Comparison of ENCODE assay signal across 38 mouse cellular contexts in the genomic region with DNA sequence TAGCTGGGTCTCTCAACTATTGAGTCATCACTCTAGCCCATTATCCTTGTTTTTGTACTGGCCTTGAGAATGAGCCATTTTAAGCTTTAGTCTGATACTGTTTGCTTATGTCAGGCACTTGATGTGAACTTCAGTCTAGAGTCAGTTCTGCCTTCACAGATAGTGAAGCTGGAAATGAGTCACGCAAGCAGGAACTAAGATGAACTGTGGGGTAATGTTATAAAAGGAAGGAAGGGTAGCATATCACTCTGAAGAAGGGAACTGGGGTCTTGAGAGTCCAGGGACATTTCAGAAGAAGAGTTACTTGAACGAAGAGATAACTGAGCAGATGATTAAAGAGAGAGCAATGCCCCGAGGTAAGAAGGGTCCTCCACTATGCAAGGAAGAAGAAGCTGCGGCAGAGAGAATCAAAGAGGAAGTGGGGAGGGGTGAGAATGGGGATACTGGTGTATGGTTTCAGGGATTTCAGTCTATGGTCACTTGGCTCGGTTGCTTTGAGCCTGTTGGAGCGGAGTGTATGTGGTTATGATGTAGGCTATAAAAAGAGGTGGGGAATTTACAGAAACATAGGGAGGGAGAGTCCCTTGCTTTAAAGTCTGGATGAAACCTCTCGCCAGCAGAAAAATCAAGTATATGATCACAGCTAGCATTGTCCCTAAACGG. TPM values are rescaled to one million over a fixed set of nuclear protein-coding genes. Genes with fewer than 3 reads are reported as not detected.
"Had no signal": no experiment of that assay in that cellular context is flagged by ENCODE, and none has a peak within 500 bp of the region (broad histone marks: within the 10 kb centered on the region; RNA-seq: fewer than 3 reads in every experiment).

No protein-coding gene starts in this region.

- DNase-seq: gastrocnemius, adult 2 months; gastrocnemius, postnatal 10 days; gastrocnemius, postnatal 25 days; heart, adult 2 months; kidney, adult 11 months; kidney, adult 2 months; kidney, adult 9 months; kidney, postnatal 10 days; kidney, postnatal 25 days; kidney, postnatal 4 days; left cerebral cortex, postnatal 4 days had no signal

- H3K4me2 ChIP-seq: heart, embryonic 11.5 days; heart, embryonic 13.5 days; heart, embryonic 15.5 days; hindbrain, embryonic 13.5 days; hindbrain, embryonic 15.5 days; limb, embryonic 13.5 days; limb, embryonic 15.5 days; liver, embryonic 11.5 days had no signal

- H3K27me3 ChIP-seq: heart, embryonic 13.5 days; heart, embryonic 15.5 days; hindbrain, embryonic 13.5 days; hindbrain, embryonic 15.5 days; limb, embryonic 13.5 days; limb, embryonic 15.5 days had no signal

- H3K4me3 ChIP-seq: gastrocnemius, adult 2 months; heart, adult 2 months; heart, embryonic 13.5 days; heart, embryonic 15.5 days; hindbrain, embryonic 13.5 days; hindbrain, embryonic 15.5 days; layer of hippocampus, adult 2 months; limb, embryonic 13.5 days; limb, embryonic 15.5 days had no signal

- H3K4me1 ChIP-seq: heart, embryonic 13.5 days; heart, embryonic 15.5 days; hindbrain, embryonic 13.5 days; hindbrain, embryonic 15.5 days; limb, embryonic 13.5 days; limb, embryonic 15.5 days had no signal

- H3K9me3 ChIP-seq: heart, embryonic 15.5 days; hindbrain, embryonic 15.5 days; limb, embryonic 13.5 days; limb, embryonic 15.5 days had no signal

- ATAC-seq: hindbrain, postnatal 0 days; intestine, embryonic 16.5 days had no signal

- H3K9ac ChIP-seq: heart, embryonic 13.5 days; heart, embryonic 15.5 days; hindbrain, embryonic 13.5 days; hindbrain, embryonic 15.5 days; limb, embryonic 13.5 days; limb, embryonic 15.5 days; liver, embryonic 14.5 days had no signal

- H3K27ac ChIP-seq: gastrocnemius, adult 2 months; heart, adult 2 months; heart, embryonic 13.5 days; heart, embryonic 15.5 days; hindbrain, embryonic 13.5 days; hindbrain, embryonic 15.5 days; hindbrain, postnatal 0 days; layer of hippocampus, adult 2 months; limb, embryonic 13.5 days; limb, embryonic 15.5 days; liver, embryonic 14.5 days had no signal

- H3K36me3 ChIP-seq: heart, embryonic 13.5 days; heart, embryonic 15.5 days; hindbrain, embryonic 13.5 days; hindbrain, embryonic 15.5 days; limb, embryonic 13.5 days; limb, embryonic 15.5 days had no signal

RNA-seq across cellular contexts. Expression of a gene that starts 3.8 kb away (rescaled TPM):
- total RNA-seq: gastrocnemius, adult 2 months; gastrocnemius, postnatal 10 days; gastrocnemius, postnatal 25 days; gastrocnemius, postnatal 4 days; heart, adult 2 months; heart, postnatal 25 days; hematopoietic stem cell, adult 5-6 weeks; hindbrain, postnatal 0 days; layer of hippocampus, adult 2 months; layer of hippocampus, postnatal 10 days; layer of hippocampus, postnatal 25 days; left cerebral cortex, adult 18-20 months; left cerebral cortex, adult 8-10 months; left cerebral cortex, postnatal 10 days; left cerebral cortex, postnatal 25 days; left cerebral cortex, postnatal 4 days had no signal
- polyA plus RNA-seq: heart, adult 2 months; heart, embryonic 11.5 days; heart, embryonic 13.5 days; heart, embryonic 15.5 days; heart, postnatal 0 days; hindbrain, embryonic 11.5 days; hindbrain, embryonic 13.5 days; hindbrain, embryonic 15.5 days; intestine, embryonic 14.5 days; intestine, embryonic 16.5 days; kidney, adult 2 months; kidney, embryonic 16.5 days; limb, embryonic 11.5 days; limb, embryonic 15.5 days; liver, embryonic 11.5 days; liver, embryonic 14.5 days; liver, embryonic 16.5 days had no signal

RNA-seq across cellular contexts. Expression of a gene that starts 14.9 kb away (rescaled TPM):
- total RNA-seq: gastrocnemius, adult 2 months; gastrocnemius, postnatal 25 days; gastrocnemius, postnatal 4 days; heart, adult 2 months; heart, postnatal 25 days; hematopoietic stem cell, adult 5-6 weeks had no signal
- polyA plus RNA-seq: heart, embryonic 11.5 days; heart, embryonic 13.5 days; heart, postnatal 0 days; liver, embryonic 11.5 days; liver, embryonic 14.5 days had no signal

RNA-seq across cellular contexts. Expression of a gene that starts 29.1 kb away (rescaled TPM):
- total RNA-seq: gastrocnemius, adult 2 months; gastrocnemius, postnatal 10 days; gastrocnemius, postnatal 25 days; gastrocnemius, postnatal 4 days; heart, adult 2 months; heart, postnatal 25 days; layer of hippocampus, postnatal 10 days; layer of hippocampus, postnatal 25 days; left cerebral cortex, adult 18-20 months; left cerebral cortex, adult 8-10 months; left cerebral cortex, postnatal 10 days; left cerebral cortex, postnatal 25 days; left cerebral cortex, postnatal 4 days had no signal
- polyA plus RNA-seq: heart, adult 2 months; heart, embryonic 15.5 days; heart, postnatal 0 days; hindbrain, embryonic 11.5 days; hindbrain, embryonic 13.5 days; intestine, embryonic 16.5 days; kidney, adult 2 months; limb, embryonic 11.5 days; liver, embryonic 11.5 days; liver, embryonic 14.5 days; liver, embryonic 16.5 days had no signal
